Mouse (Mus musculus): ENCODE results near the gene Slco2a1. TPM values are rescaled to one million over a fixed set of nuclear protein-coding genes. Genes with fewer than 3 reads are reported as not detected.

The Slco2a1 gene
- polyA plus RNA-seq, 1 experiment: not detected

DNA sequence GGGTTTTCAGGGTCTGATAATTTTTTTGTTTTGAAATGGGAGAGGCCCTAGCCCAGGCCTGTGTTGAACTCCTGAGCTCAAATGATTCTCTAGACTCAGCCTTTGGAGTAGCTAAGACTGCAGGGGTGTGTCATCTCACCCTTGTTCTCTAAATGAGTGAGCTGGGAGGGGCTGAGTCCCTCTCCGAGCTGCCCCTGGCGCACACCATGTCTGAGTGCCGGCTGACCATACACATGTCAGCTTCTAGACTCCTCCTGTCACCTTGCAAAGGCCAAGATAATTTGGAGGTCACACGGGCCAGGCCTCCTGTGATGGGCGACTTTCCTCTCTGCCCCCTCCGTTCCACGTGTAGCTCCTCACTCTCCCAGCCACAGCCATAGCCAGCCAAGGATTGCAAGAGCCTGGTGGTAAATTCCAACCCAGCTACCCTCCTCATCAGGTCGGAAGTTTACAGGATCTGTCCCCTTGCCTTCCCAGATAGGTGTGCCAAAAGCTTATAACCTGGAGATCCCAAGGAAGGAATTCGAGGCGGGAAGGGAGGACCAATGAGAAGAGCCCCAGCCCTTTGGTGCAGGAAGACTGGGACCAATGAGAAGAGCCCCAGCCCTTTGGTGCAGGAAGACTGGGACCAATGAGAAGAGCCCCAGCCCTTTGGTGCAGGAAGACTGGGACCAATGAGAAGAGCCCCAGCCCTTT, 26.3 kb upstream of the Slco2a1 start:
- TF ChIP-seq CTCF (IDR thresholded peaks at IDR 0.05; ENCODE audit: low read depth, low read length) (no peak), POLR2A (IDR thresholded peaks at IDR 0.05; ENCODE audit: borderline replicate concordance, low read depth, low read length) (no peak)
- Histone ChIP-seq H3K4me1 (ENCODE audit: control insufficient read depth, insufficient read depth, low read length) (no peaks in the 10 kb centered on the region), H3K27ac (ENCODE audit: insufficient read depth, low read depth, low read length) (no peak overlapping the region), H3K4me3 (ENCODE audit: insufficient read depth, low read length) (no peak overlapping the region)

DNA sequence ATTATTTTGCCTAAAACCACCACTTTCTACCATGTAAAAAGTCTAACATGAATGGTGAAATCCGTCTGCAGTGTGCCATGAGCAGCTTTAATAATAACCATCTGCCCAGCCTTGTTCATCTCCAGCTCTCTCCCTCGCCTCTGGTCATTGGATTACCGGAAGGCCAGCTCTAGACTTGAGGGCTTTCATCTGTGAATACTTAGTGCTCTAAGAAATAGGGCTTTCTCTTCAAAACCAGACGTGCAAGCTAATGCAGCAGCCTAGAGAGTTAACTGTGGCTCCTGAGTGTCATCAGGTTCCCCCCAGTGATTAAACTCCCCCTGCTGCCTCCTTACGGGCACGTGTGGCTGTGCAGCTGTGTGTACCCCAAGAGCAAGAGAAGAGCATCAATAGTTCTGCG, 25.2 kb upstream of the Slco2a1 start:
- H3K27ac ChIP-seq (ENCODE audit: insufficient read depth, low read depth, low read length): no peak overlapping the region
- no peaks in the 10 kb centered on the region for H3K4me1 ChIP-seq (ENCODE audit: control insufficient read depth, insufficient read depth, low read length)
- H3K4me3 ChIP-seq (ENCODE audit: insufficient read depth, low read length): no peak overlapping the region
- TF ChIP-seq CTCF (IDR thresholded peaks at IDR 0.05; ENCODE audit: low read depth, low read length): no peak

DNA sequence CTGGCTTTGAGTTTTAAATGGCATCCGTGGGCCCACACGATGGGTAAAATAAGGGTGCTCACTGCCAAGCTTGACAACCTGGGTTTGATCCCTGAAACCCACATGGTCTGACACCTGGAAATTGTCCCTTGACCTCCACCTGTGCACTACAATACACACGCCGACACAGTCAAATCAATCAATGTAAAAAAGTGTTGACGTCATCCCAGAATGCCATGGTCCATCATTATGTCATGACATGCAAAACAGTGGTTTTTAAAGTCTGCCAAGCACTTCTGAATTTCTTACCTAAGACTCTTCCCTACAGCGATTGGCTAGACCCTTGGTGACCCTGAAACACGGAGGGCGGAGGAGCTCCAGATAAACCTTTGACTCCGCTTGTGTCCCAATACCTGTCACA, 23.9 kb upstream of the Slco2a1 start:
- H3K27ac ChIP-seq (ENCODE audit: insufficient read depth, low read depth, low read length): no peak overlapping the region
- TF ChIP-seq POLR2A (IDR thresholded peaks at IDR 0.05; ENCODE audit: borderline replicate concordance, low read depth, low read length): no peak
- TF ChIP-seq CTCF (IDR thresholded peaks at IDR 0.05; ENCODE audit: low read depth, low read length): no peak
- no peaks in the 10 kb centered on the region for H3K4me1 ChIP-seq (ENCODE audit: control insufficient read depth, insufficient read depth, low read length)
- H3K4me3 ChIP-seq (ENCODE audit: insufficient read depth, low read length): no peak overlapping the region

DNA sequence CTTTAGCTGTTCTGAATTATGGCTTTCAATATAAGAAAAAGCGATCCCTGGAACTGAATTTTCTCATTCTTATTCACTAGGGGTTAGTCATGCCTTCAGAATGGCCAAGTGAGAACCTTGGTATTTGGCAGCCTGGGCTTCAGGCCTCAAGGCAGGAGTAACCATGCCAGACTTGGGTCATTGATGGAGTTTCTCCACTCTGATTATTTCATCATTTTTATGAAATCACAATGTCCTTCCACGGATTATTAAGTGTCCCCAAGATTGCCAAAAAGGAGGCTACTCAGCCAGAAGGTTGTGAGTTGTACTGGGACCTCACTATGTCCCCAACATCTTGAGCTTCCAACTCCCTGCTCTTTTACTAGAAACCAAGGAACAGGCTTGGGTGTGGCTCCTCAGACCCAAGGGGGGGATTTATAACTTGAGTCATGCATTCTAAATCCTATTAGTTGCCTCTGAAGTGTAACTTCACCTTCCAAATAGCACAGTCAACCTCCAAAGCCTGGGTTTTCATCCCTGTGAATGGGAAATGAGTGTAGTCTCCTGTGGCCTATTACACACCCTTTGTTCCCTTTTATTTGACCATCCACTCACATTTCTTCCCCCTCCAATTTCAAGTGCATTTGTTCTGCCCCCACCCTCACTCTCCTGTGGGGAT, 16.0 kb upstream of the Slco2a1 start:
- H3K4me3 ChIP-seq (ENCODE audit: insufficient read depth, low read length): no peak overlapping the region
- H3K27ac ChIP-seq (ENCODE audit: insufficient read depth, low read depth, low read length): no peak overlapping the region
- no peak for TF ChIP-seq CTCF (IDR thresholded peaks at IDR 0.05; ENCODE audit: low read depth, low read length)
- no peak for TF ChIP-seq POLR2A (IDR thresholded peaks at IDR 0.05; ENCODE audit: borderline replicate concordance, low read depth, low read length)
- no peaks in the 10 kb centered on the region for H3K4me1 ChIP-seq (ENCODE audit: control insufficient read depth, insufficient read depth, low read length)

DNA sequence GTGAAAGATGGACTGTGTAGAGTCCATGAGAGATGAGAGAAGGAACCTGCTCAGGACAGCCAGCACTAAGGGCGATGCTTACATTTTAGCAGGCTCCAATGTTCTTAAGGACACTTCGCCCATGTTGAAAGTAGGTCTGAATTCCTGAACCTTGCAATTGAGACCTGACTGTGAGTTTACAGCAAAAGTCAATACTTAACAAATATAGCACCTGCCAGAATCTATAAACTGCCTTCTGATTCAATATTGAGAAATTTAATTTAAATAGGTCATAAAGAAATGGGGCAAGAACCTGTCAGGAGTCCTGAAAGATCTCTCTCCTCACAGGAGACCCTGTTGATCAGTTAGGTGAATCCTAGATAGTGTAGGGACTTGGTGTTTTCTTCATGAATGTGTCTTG, 12.6 kb upstream of the Slco2a1 start:
- TF ChIP-seq POLR2A (IDR thresholded peaks at IDR 0.05; ENCODE audit: borderline replicate concordance, low read depth, low read length) (no peak), CTCF (IDR thresholded peaks at IDR 0.05; ENCODE audit: low read depth, low read length) (no peak)
- H3K4me3 ChIP-seq (ENCODE audit: insufficient read depth, low read length): no peak overlapping the region
- no peaks in the 10 kb centered on the region for H3K4me1 ChIP-seq (ENCODE audit: control insufficient read depth, insufficient read depth, low read length)
- no peak overlapping the region for H3K27ac ChIP-seq (ENCODE audit: insufficient read depth, low read depth, low read length)

DNA sequence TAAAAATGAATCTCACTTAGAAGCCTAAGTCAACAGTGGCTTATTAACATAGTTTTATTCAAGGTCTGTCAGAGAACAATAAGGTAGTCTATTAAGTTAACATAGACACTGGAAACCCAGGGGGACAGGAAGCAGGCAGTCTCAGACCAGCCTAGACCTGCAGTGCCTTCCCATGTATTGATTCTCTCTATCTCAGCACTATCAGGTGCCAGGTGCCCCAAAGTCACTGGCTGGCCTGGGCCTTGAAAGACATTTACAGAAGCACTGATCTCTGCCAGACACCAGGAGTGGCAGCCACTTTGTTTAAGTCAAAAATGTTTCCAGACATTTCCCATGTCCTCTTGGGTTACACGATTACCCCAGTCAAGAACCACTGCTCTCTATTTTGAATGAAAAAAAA, 11.4 kb upstream of the Slco2a1 start:
- no peak for TF ChIP-seq CTCF (IDR thresholded peaks at IDR 0.05; ENCODE audit: low read depth, low read length)
- no peak for TF ChIP-seq POLR2A (IDR thresholded peaks at IDR 0.05; ENCODE audit: borderline replicate concordance, low read depth, low read length)
- Histone ChIP-seq H3K27ac (ENCODE audit: insufficient read depth, low read depth, low read length) (no peak overlapping the region), H3K4me1 (ENCODE audit: control insufficient read depth, insufficient read depth, low read length) (no peaks in the 10 kb centered on the region), H3K4me3 (ENCODE audit: insufficient read depth, low read length) (no peak overlapping the region)

DNA sequence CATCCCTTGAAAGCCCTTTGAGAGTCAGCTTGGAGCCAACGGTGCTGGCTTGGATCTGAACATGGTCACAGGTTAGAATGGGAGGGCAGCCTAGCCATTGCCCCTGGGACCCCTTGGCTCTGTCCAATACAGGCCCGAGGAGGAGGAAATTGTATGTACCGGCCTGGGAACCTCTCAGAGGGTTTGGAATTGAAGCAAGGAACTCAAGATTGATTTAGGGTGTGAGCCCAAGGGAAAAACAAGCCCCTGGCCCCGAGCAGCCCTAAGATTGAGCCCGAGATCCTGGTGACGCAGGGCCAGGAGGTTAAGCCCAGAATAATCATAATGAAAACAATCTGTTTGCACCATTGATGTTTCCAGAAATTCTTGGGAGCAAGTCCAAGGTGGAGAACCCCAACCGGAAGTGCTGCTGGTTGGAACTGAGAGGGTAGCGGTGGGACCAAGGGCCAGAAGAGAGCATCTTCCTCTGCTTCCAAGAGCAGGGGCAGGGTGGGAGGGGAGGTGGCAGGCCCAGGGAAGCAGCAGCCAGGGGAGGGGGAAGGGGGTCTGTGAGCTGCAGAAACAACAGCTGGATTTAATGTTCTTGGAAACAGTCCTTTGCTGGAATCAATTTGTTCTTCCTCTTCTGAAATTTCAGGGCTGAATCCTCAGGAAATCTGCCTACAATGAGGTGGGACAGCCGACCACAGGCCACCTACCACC, 10.6 kb upstream of the Slco2a1 start:
- no peak overlapping the region for H3K4me3 ChIP-seq (ENCODE audit: insufficient read depth, low read length)
- no peaks in the 10 kb centered on the region for H3K4me1 ChIP-seq (ENCODE audit: control insufficient read depth, insufficient read depth, low read length)
- no peak for TF ChIP-seq CTCF (IDR thresholded peaks at IDR 0.05; ENCODE audit: low read depth, low read length)
- no peak for TF ChIP-seq POLR2A (IDR thresholded peaks at IDR 0.05; ENCODE audit: borderline replicate concordance, low read depth, low read length)
- no peak overlapping the region for H3K27ac ChIP-seq (ENCODE audit: insufficient read depth, low read depth, low read length)

DNA sequence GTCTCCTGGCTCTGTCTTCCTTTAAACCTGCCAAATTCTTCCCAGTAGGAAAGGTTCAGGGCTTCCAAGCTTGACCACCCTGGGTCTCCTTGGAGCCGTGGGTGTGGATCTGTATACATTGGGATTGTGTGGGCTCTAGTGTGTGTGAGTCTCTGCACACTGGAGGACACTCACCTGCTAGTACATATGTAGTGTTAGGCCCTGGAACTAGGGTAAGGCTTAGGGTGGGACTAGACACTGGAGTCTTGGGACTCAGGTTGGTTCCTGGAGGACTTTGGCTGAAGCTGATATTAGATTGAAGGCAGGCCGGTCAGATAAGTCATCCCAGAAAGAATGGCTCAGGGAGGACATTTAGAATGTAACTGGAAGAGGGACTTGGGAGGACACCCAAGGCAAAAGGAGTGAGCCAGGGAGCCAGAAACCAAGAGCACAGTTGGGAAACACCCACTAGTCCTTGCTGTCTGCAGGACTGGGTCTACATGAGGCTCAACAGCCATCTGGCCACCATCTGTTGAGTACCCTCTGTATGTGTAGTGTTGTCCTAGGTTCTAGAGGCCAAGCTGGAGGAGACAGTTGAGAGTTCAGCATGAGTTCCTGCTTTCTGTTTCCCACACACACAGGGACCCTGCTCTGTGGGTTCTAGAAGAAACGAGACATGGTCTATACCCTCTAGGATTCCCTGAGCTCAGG, 9.4 kb upstream of the Slco2a1 start:
- no peak overlapping the region for H3K27ac ChIP-seq (ENCODE audit: insufficient read depth, low read depth, low read length)

DNA sequence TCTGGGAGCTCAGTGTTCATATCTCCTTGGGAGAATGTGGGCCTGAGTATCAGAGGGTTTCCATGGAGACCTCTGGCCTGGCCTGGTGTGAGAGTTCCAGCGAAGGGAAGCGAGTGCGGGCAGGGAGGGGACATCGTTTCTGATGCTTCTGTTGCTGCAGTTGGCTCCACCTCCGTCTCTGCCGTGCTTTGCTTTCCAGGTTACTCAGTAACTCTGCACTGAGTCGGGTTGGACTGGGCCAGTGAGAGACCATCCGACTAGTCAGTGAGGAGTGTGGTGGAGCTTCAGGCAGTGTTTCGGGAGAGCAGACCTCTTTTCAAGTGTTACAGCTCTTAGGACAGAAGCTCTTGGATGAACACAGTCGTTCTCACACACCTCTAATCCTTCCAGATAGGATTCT, 8.6 kb upstream of the Slco2a1 start:
- no peaks in the 10 kb centered on the region for H3K4me1 ChIP-seq (ENCODE audit: control insufficient read depth, insufficient read depth, low read length)
- TF ChIP-seq CTCF (IDR thresholded peaks at IDR 0.05; ENCODE audit: low read depth, low read length): no peak
- TF ChIP-seq POLR2A (IDR thresholded peaks at IDR 0.05; ENCODE audit: borderline replicate concordance, low read depth, low read length): no peak
- no peak overlapping the region for H3K4me3 ChIP-seq (ENCODE audit: insufficient read depth, low read length)
- H3K27ac ChIP-seq (ENCODE audit: insufficient read depth, low read depth, low read length): no peak overlapping the region

More for the DNA sequence above, 9.4 kb upstream of the Slco2a1 start:
- no peak overlapping the region for H3K4me3 ChIP-seq (ENCODE audit: insufficient read depth, low read length)
- no peak for TF ChIP-seq CTCF (IDR thresholded peaks at IDR 0.05; ENCODE audit: low read depth, low read length)
- no peak for TF ChIP-seq POLR2A (IDR thresholded peaks at IDR 0.05; ENCODE audit: borderline replicate concordance, low read depth, low read length)
- H3K4me1 ChIP-seq (ENCODE audit: control insufficient read depth, insufficient read depth, low read length): no peaks in the 10 kb centered on the region
